Mouse (Mus musculus): ENCODE measurements around the gene Ifitm5. TPM values are rescaled to one million over a fixed set of nuclear protein-coding genes. Genes with fewer than 3 reads are reported as not detected.

Gene Ifitm5
- polyA plus RNA-seq, 1 experiment: not detected

DNA sequence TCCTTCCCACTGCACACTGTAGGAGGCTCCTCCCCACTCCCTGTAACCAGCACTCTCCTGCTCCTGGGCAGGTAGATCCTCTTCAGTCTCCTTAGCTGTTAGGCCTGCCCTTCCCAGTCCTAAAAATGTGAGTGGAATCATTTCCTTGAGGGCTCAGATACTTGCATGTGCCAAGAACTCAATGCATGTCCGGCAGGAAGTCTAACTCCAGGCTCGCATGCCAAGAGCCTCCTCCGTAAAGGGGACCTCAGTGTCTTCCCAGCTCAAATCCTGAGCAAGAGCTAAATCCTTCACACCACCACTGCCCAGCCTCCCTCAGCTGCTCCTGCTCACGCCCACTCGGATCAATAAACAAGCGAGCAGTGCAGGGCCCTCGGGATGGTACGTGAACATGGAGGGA lies 960 bp upstream of the Ifitm5 start:
- no peak for TF ChIP-seq POLR2A (IDR thresholded peaks at IDR 0.05; ENCODE audit: borderline replicate concordance, control insufficient read depth, low read depth, low read length)
- 87% methylated on average over 8 of the region's 8 CpGs for WGBS
- H3K27ac ChIP-seq (ENCODE audit: control insufficient read depth, insufficient read depth, low read depth, low read length, poor library complexity): no peak overlapping the region

DNA sequence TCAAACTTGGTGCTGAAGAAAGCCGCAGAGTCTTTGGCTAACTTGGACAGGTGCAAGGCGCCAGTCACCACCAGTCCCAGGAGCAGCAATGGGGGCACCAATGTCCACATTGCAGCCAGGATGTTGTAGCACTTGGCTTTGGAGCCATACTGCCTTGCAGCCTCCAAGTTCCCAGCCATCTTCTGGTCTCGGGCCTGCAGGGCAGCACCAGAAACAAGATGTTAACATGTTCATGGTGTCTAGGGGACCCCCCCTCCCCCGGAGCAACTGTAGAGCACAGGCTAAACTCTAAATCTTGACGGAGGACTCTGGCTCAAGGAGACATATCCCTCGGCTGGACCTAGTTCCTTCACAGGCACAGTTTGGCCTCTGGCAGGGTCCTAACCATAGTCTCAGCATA lies 836 bp downstream of the Ifitm5 start:
- no peak for TF ChIP-seq CTCF (IDR thresholded peaks at IDR 0.05; ENCODE audit: control insufficient read depth, insufficient read depth, low read length)
- TF ChIP-seq POLR2A (IDR thresholded peaks at IDR 0.05; ENCODE audit: borderline replicate concordance, control insufficient read depth, low read depth, low read length): no peak
- Histone ChIP-seq H3K4me3 (replicated peaks; ENCODE audit: control insufficient read depth, low read depth, low read length) (no peak overlapping the region), H3K4me1 (ENCODE audit: control insufficient read depth, insufficient read depth, low read length) (peaks cover 6% of the 10 kb centered on the region; the same call in 1 of the 2 replicates), H3K27ac (ENCODE audit: control insufficient read depth, insufficient read depth, low read depth, low read length, poor library complexity) (no peak overlapping the region)
- WGBS: 76% methylated on average over 6 of the region's 6 CpGs

More for the DNA sequence above, 960 bp upstream of the Ifitm5 start:
- peaks cover 6% of the 10 kb centered on the region; the same call in 1 of the 2 replicates for H3K4me1 ChIP-seq (ENCODE audit: control insufficient read depth, insufficient read depth, low read length)
- no peak overlapping the region for H3K4me3 ChIP-seq (replicated peaks; ENCODE audit: control insufficient read depth, low read depth, low read length)

DNA sequence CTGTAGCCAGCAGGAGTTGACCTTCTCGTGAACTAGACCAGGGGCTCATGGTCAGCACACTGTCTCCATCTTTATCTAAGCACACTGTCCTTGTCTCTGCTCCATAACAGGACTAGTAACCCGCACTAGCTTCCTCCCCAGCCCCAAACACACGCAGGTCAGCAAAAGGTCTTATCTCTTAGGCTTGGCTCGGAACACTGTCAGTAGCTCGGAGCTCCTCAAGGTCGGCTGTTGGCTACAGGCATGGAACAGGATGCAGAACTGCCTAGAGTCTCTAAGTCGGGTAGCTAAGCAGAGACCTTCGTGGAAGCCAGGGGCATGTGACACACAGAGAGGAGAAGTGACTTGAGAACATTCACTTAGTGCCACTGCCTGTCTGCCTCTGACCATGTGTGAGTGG lies 1.9 kb downstream of the Ifitm5 start:
- no peak for TF ChIP-seq POLR2A (IDR thresholded peaks at IDR 0.05; ENCODE audit: borderline replicate concordance, control insufficient read depth, low read depth, low read length)
- no peak for TF ChIP-seq CTCF (IDR thresholded peaks at IDR 0.05; ENCODE audit: control insufficient read depth, insufficient read depth, low read length)
- 79% methylated on average over 8 of the region's 8 CpGs for WGBS
- Histone ChIP-seq H3K4me3 (replicated peaks; ENCODE audit: control insufficient read depth, low read depth, low read length) (no peak overlapping the region), H3K27ac (ENCODE audit: control insufficient read depth, insufficient read depth, low read depth, low read length, poor library complexity) (no peak overlapping the region), H3K4me1 (ENCODE audit: control insufficient read depth, insufficient read depth, low read length) (peaks cover 4% of the 10 kb centered on the region; the same call in 1 of the 2 replicates)

DNA sequence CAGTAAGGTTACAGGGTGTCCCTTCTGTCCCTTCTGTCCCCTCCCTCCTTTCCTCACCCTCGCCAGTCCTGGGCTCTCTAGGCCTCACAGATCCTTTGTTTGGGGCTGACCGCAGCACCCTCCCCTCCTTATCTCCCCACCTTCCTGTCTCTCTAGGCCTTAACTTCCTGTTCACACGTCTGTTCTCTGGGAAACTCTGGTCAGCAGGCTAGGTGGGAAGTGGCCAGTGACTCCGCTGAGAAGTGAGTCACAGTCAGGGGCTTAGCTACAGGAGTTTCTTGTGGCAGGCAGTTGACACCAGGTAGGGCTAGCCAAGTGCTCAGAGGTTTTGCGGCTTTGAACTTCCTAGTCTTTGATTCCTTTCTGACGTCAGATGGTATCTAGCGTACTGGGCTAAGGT lies 3.1 kb downstream of the Ifitm5 start:
- TF ChIP-seq CTCF (IDR thresholded peaks at IDR 0.05; ENCODE audit: control insufficient read depth, insufficient read depth, low read length): no peak
- TF ChIP-seq POLR2A (IDR thresholded peaks at IDR 0.05; ENCODE audit: borderline replicate concordance, control insufficient read depth, low read depth, low read length): no peak
- Histone ChIP-seq H3K4me3 (replicated peaks; ENCODE audit: control insufficient read depth, low read depth, low read length) (no peak overlapping the region), H3K4me1 (ENCODE audit: control insufficient read depth, insufficient read depth, low read length) (peaks cover 5% of the 10 kb centered on the region; the same call in 1 of the 2 replicates), H3K27ac (ENCODE audit: control insufficient read depth, insufficient read depth, low read depth, low read length, poor library complexity) (peak overlapping the region; percentile 3; the same call in 1 of the 2 replicates)
- 14% methylated on average over 7 of the region's 7 CpGs for WGBS

DNA sequence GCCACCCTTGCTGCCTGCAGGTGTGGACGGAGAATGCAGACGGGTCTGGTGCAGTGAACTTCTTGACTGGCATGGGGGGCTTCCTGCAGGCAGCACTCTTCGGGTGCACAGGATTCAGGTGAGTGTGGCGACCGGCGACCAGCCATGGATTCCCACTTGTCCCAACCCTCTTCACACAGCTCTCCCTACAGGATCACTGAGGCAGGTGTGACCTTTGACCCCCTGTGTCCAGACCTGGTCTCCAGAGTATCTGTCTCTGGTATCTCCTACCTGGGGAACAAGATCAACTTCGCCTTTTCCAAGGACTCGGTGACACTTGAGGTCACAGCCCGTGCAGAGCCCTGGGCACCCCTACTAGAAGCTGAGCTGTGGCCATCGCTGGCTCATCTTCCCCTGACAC lies 3.8 kb downstream of the Ifitm5 start:
- Histone ChIP-seq H3K27ac (ENCODE audit: control insufficient read depth, insufficient read depth, low read depth, low read length, poor library complexity) (no peak overlapping the region), H3K4me3 (replicated peaks; ENCODE audit: control insufficient read depth, low read depth, low read length) (no peak overlapping the region), H3K4me1 (ENCODE audit: control insufficient read depth, insufficient read depth, low read length) (peaks cover 5% of the 10 kb centered on the region; the same call in 1 of the 2 replicates)
- no peak for TF ChIP-seq CTCF (IDR thresholded peaks at IDR 0.05; ENCODE audit: control insufficient read depth, insufficient read depth, low read length)
- TF ChIP-seq POLR2A (IDR thresholded peaks at IDR 0.05; ENCODE audit: borderline replicate concordance, control insufficient read depth, low read depth, low read length): no peak
- 86% methylated on average over 10 of the region's 10 CpGs for WGBS

DNA sequence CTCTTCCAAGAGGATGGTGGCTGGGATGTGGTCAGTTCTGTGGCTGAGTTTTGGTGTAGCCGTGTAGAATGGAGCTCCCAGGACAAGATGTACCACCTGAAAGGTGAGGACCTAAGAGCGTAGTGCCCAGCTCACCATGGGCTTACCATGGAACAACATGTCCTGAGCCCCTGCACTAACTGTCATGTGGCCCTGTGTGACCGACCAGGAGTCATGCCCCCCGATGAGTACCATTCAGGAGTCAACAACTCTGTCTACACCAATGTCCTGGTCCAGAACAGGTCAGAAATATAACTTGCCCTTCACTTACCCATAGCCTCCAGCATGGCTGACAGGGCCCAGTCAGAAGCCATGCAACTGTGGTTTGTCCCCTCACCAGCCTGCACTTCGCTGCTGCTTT lies 4.8 kb downstream of the Ifitm5 start:
- no peak overlapping the region for H3K27ac ChIP-seq (ENCODE audit: control insufficient read depth, insufficient read depth, low read depth, low read length, poor library complexity)
- TF ChIP-seq POLR2A (IDR thresholded peaks at IDR 0.05; ENCODE audit: borderline replicate concordance, control insufficient read depth, low read depth, low read length) (no peak), CTCF (IDR thresholded peaks at IDR 0.05; ENCODE audit: control insufficient read depth, insufficient read depth, low read length) (no peak)
- 83% methylated on average over 5 of the region's 5 CpGs for WGBS
- H3K4me3 ChIP-seq (replicated peaks; ENCODE audit: control insufficient read depth, low read depth, low read length): no peak overlapping the region
- peaks cover 5% of the 10 kb centered on the region; the same call in 1 of the 2 replicates for H3K4me1 ChIP-seq (ENCODE audit: control insufficient read depth, insufficient read depth, low read length)

DNA sequence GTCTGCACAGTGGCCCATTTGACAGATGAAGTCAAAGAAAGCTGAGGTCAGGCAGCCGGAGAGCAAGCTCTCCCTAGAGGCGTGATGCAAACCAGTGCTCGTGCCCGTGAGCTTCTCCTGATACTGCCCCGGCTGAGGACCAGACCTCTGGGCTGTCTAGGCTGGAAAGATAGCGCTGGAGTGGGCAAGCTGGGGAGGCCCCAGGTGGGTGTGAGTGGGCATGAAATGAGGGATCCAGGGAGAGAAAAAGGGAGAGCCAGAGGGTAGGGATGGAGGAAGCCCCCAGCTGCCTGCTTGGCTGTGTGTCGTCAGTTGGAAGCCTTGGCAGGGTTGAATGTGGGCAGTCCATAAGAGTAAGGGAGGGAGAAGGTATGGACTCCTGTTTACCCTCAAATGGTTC lies 5.9 kb downstream of the Ifitm5 start:
- no peak overlapping the region for H3K4me3 ChIP-seq (replicated peaks; ENCODE audit: control insufficient read depth, low read depth, low read length)
- H3K4me1 ChIP-seq (ENCODE audit: control insufficient read depth, insufficient read depth, low read length): peaks cover 5% of the 10 kb centered on the region; the same call in 1 of the 2 replicates
- TF ChIP-seq POLR2A (IDR thresholded peaks at IDR 0.05; ENCODE audit: borderline replicate concordance, control insufficient read depth, low read depth, low read length) (no peak), CTCF (IDR thresholded peaks at IDR 0.05; ENCODE audit: control insufficient read depth, insufficient read depth, low read length) (no peak)
- H3K27ac ChIP-seq (ENCODE audit: control insufficient read depth, insufficient read depth, low read depth, low read length, poor library complexity): no peak overlapping the region
- WGBS: 88% methylated on average over 7 of the region's 7 CpGs

DNA sequence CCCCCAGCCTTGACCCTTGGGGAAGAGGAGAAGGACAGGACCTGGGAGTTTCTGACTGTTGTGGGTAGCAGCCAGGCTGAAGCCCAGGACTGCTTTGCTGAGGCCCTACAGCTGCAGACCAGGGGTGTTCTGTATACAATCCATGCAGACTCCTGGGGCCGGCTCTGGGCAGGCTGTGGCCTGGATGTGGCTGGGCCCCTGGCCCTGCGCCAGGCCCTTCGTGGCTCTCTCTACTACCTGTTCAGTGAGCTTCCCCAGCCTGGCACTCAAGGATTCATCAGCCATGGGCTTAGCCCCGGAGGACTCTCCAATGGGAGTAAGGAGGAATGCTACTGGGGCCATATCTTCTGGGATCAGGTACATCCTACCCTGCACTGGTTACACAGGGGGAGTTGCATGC lies 6.7 kb downstream of the Ifitm5 start:
- WGBS: 56% methylated on average over 4 of the region's 4 CpGs
- Histone ChIP-seq H3K4me1 (ENCODE audit: control insufficient read depth, insufficient read depth, low read length) (peaks cover 5% of the 10 kb centered on the region; the same call in 1 of the 2 replicates), H3K27ac (ENCODE audit: control insufficient read depth, insufficient read depth, low read depth, low read length, poor library complexity) (no peak overlapping the region), H3K4me3 (replicated peaks; ENCODE audit: control insufficient read depth, low read depth, low read length) (no peak overlapping the region)
- no peak for TF ChIP-seq CTCF (IDR thresholded peaks at IDR 0.05; ENCODE audit: control insufficient read depth, insufficient read depth, low read length)
- no peak for TF ChIP-seq POLR2A (IDR thresholded peaks at IDR 0.05; ENCODE audit: borderline replicate concordance, control insufficient read depth, low read depth, low read length)

DNA sequence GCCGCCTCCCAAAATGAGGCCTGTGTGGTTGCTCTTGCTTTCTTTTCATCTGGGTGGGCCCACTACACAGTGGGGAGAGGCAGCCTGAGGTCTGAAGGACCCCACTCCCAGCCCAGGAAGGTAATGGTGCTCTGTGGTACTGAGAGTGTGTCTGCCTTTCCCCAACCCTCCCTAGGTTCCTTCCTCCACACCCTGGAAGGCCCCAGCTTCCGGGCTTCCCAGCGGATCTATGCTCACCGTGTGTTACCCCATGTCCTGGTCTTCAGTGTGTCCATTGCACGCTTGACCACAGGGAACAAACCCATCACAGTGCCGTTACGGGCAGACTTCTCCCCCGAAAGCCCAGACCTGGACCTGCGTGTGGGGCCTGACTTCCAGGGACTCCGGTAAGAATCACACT lies 7.3 kb downstream of the Ifitm5 start:
- Histone ChIP-seq H3K4me1 (ENCODE audit: control insufficient read depth, insufficient read depth, low read length) (peaks cover 5% of the 10 kb centered on the region; the same call in 1 of the 2 replicates), H3K4me3 (replicated peaks; ENCODE audit: control insufficient read depth, low read depth, low read length) (no peak overlapping the region), H3K27ac (ENCODE audit: control insufficient read depth, insufficient read depth, low read depth, low read length, poor library complexity) (no peak overlapping the region; the same call in 1 of the 2 replicates)
- TF ChIP-seq CTCF (IDR thresholded peaks at IDR 0.05; ENCODE audit: control insufficient read depth, insufficient read depth, low read length): no peak
- no peak for TF ChIP-seq POLR2A (IDR thresholded peaks at IDR 0.05; ENCODE audit: borderline replicate concordance, control insufficient read depth, low read depth, low read length)
- 75% methylated on average over 10 of the region's 10 CpGs for WGBS

Data from bone marrow, adult 2 months (tissue).